Mouse (Mus musculus): ENCODE measurements at regions not wholly inside any gene's neighbourhood (a gene's known extent, or its start where the extent isn't known, plus 50 kb on each side); places are given as distances from the start of the nearest gene placed in this dataset.
A peak's percentile ranks its signal among the peaks of the same experiment; 100 is the strongest.

DNA sequence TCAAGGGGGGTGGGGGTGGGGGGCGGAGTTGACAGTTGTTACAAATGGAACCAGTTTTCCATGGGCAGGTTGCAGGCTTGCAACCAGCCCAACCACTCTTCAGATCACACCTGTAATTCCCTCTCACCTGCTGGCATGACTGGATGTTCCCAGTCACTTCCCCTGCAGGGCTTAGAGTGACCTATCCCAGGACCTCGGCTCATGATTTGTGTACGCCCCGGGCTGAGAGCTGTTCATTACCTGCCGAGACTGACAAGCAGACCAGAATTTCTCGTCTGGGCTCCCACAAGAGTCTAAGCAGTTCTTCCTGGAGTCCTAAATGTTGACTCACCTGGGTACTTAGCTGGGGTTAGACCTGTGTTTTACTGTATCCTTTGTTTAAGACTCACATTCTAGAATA lies 183.0 kb downstream of the Zfp36l1 start:
- TF ChIP-seq CTCF (IDR thresholded peaks at IDR 0.05; ENCODE audit: low read depth): no peak
- peak; percentile 93 for TF ChIP-seq EP300 (optimal IDR thresholded peaks at IDR 0.05)

Measured in stomach, postnatal 0 days (tissue).